Mouse (Mus musculus) ES-Bruce4 (cell line): ENCODE data around the gene Sptlc3. TPM values are rescaled to one million over a fixed set of nuclear protein-coding genes. Genes with fewer than 3 reads are reported as not detected.

Experiments used
- H3K27ac ChIP-seq: 2 replicates; pipeline ENCODE4 v1.5.1; 2012; ENCODE audit warnings: low read length, inconsistent platforms; ENCODE audit not compliant: insufficient read depth
- H3K27me3 ChIP-seq: 2 replicates; pipeline ENCODE4 v1.6.1; 2012; ENCODE audit warnings: mild to moderate bottlenecking, low read length, inconsistent platforms; ENCODE audit not compliant: control insufficient read depth, poor library complexity, insufficient read depth, severe bottlenecking
- H3K36me3 ChIP-seq: 2 replicates; pipeline ENCODE4 v1.6.1; 2012; ENCODE audit warnings: inconsistent platforms, mild to moderate bottlenecking, low read length, moderate library complexity; ENCODE audit not compliant: control insufficient read depth, poor library complexity, insufficient read depth, severe bottlenecking
- H3K4me1 ChIP-seq: one replicate; pipeline ENCODE4 v1.8.1; 2011; ENCODE audit warnings: low read length; ENCODE audit not compliant: control insufficient read depth, insufficient read depth
- H3K4me3 ChIP-seq: 2 replicates; pipeline ENCODE4 v1.5.1; 2011; ENCODE audit warnings: low read depth, mild to moderate bottlenecking, low read length
- H3K9ac ChIP-seq: 2 replicates; pipeline ENCODE4 v1.6.1; 2012; ENCODE audit warnings: low read depth, mild to moderate bottlenecking, inconsistent platforms; ENCODE audit not compliant: poor library complexity, severe bottlenecking
- H3K9me3 ChIP-seq: replicated peaks from 2 replicates; pipeline ENCODE4 v1.6.1; 2012; ENCODE audit warnings: mild to moderate bottlenecking, low read length, inconsistent platforms; ENCODE audit not compliant: control insufficient read depth, poor library complexity, insufficient read depth, severe bottlenecking
- CTCF ChIP-seq: IDR thresholded peaks from one replicate; pipeline ENCODE4 v1.8.1; 2011; ENCODE audit warnings: low read depth, low read length
- EP300 ChIP-seq: IDR thresholded peaks from 2 replicates; pipeline ENCODE4 v1.6.1; 2011; ENCODE audit warnings: low read depth, low read length; ENCODE audit not compliant: insufficient read depth
- POLR2A ChIP-seq: IDR thresholded peaks from one replicate; pipeline ENCODE4 v1.8.1; 2011; ENCODE audit warnings: low read length; ENCODE audit not compliant: insufficient read depth
- polyA plus RNA-seq: library from polyadenylated mRNA; stranded (reverse); fragments of >200 nt; gene quantifications from 2 replicates; pipeline ENCODE4 v1.2.4, GENCODE M21; 2011; ENCODE audit warnings: low read depth; ENCODE audit not compliant: missing spikeins, insufficient read depth, insufficient read length

The Sptlc3 gene
- polyA plus RNA-seq, 1 experiment: not detected

DNA sequence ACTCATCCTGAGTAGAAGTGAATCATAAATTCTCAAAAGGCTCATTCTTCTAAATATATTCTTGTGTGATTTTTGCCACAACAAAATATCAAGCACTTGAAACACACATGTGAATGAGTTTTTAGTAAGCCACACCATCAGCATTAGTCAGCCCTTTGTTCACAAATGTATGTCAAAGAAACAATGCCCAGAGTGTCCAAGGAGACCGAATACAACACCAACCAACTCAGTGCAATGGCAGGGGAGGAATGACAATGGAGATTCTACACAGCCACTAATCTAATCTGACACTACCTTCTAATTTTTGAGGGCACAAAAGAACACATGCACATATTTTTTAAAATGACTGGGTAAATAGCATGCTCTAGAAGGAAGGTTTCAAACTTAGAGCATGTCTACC is 132.8 kb downstream of the Sptlc3 start:
- Histone ChIP-seq H3K4me1 (no peaks in the 10 kb centered on the region), H3K36me3 (no peaks in the 10 kb centered on the region), H3K9ac (no peak overlapping the region), H3K4me3 (no peak overlapping the region), H3K9me3 (no peaks in the 10 kb centered on the region), H3K27me3 (no peaks in the 10 kb centered on the region), H3K27ac (no peak overlapping the region)
- TF ChIP-seq CTCF (no peak), POLR2A (no peak), EP300 (no peak)

- no peak overlapping the region for H3K9ac ChIP-seq
- TF ChIP-seq POLR2A: no peak
- no peak for TF ChIP-seq EP300
- TF ChIP-seq CTCF: no peak
- no peaks in the 10 kb centered on the region for H3K36me3 ChIP-seq
- H3K4me1 ChIP-seq: no peaks in the 10 kb centered on the region
- H3K4me3 ChIP-seq: no peak overlapping the region
- H3K9me3 ChIP-seq: no peaks in the 10 kb centered on the region
- no peak overlapping the region for H3K27ac ChIP-seq
- no peaks in the 10 kb centered on the region for H3K27me3 ChIP-seq
Observed at GRCm38 (mm10) chr2:139628731-139629130, 135.0 kb downstream of the Sptlc3 start.

DNA sequence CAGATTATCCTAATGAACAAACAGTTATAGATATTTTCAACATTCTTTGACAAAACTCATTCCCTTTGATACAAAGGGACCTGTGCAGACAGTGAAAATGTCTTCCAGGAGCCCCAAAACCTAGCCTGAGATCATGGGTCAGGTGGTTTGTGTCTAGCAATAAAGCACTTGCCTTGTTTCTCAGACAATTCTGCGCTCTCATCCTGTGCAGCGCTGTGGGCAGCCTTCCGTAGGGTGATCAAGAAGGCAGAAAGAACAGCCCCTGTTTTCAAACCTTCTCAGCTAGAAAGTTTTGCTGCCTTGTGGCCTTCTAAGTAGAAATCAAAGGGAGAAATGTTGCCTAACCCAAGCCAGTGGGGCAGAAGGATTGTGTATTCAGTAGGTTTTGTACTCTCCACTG is 135.9 kb downstream of the Sptlc3 start:
- no peaks in the 10 kb centered on the region for H3K36me3 ChIP-seq
- no peaks in the 10 kb centered on the region for H3K9me3 ChIP-seq
- no peak overlapping the region for H3K9ac ChIP-seq
- no peaks in the 10 kb centered on the region for H3K27me3 ChIP-seq
- H3K4me3 ChIP-seq: no peak overlapping the region
- H3K4me1 ChIP-seq: no peaks in the 10 kb centered on the region
- H3K27ac ChIP-seq: no peak overlapping the region
- TF ChIP-seq POLR2A (no peak), CTCF (no peak), EP300 (no peak)

DNA sequence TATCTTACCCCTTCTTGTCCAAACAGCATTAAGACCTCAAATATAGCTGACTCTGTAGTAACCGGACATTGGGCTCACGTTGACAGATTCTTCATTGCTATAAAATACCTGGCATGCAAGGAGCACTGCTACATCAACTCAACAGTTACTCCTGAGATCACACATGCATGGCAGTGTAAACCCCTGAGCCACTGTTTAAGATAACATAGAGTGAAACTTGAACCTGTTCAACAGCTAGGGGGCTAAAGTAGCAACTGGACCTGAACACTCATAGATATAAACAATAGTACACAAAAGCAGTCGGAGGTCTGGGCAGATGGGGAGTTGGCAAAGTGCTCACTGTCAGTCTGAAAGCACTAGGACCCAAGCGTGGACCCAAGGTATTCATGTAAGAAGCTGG is 140.8 kb downstream of the Sptlc3 start:
- Histone ChIP-seq H3K4me1 (no peaks in the 10 kb centered on the region), H3K9me3 (no peaks in the 10 kb centered on the region), H3K9ac (no peak overlapping the region), H3K27ac (no peak overlapping the region), H3K4me3 (no peak overlapping the region), H3K36me3 (no peaks in the 10 kb centered on the region), H3K27me3 (no peaks in the 10 kb centered on the region)
- no peak for TF ChIP-seq EP300
- no peak for TF ChIP-seq CTCF
- no peak for TF ChIP-seq POLR2A

GRCm38 (mm10) chr2:139637861-139638260 is 144.1 kb downstream of the Sptlc3 start:
- Histone ChIP-seq H3K36me3 (no peaks in the 10 kb centered on the region), H3K27ac (no peak overlapping the region)

GRCm38 (mm10) chr2:139641757-139642385 is 148.2 kb downstream of the Sptlc3 start:
- Histone ChIP-seq H3K36me3 (no peaks in the 10 kb centered on the region), H3K9me3 (no peaks in the 10 kb centered on the region), H3K4me1 (no peaks in the 10 kb centered on the region), H3K27me3 (no peaks in the 10 kb centered on the region), H3K9ac (no peak overlapping the region), H3K27ac (no peak overlapping the region), H3K4me3 (no peak overlapping the region)
- no peak for TF ChIP-seq POLR2A
- TF ChIP-seq EP300: no peak
- TF ChIP-seq CTCF: no peak

More at GRCm38 (mm10) chr2:139637861-139638260, 144.1 kb downstream of the Sptlc3 start:
- no peaks in the 10 kb centered on the region for H3K27me3 ChIP-seq
- no peak overlapping the region for H3K9ac ChIP-seq
- no peak for TF ChIP-seq CTCF
- no peaks in the 10 kb centered on the region for H3K9me3 ChIP-seq
- no peaks in the 10 kb centered on the region for H3K4me1 ChIP-seq
- H3K4me3 ChIP-seq: no peak overlapping the region
